Mouse (Mus musculus) thymus, postnatal 10 days (tissue): ENCODE data around the gene Cfap97.
"Not testable (repeated sequence)": the region's sequence is repeated elsewhere in the genome, so short reads cannot be mapped to it uniquely, and the experiment has no call there.

ENCODE experiments used
- DNase-seq, 2 experiments: peaks; one replicate each; pipeline ENCODE4 v3.0.0; 2021; ENCODE audit warnings: low spot score in 2 of 2

Gene Cfap97

GRCm38 (mm10) chr8:46226622-46227021 is 75.1 kb downstream of the Cfap97 start:
- DNase-seq: no peak

- not testable (repeated sequence) for DNase-seq
Measured at GRCm38 (mm10) chr8:46231968-46232367, 80.4 kb downstream of the Cfap97 start.

DNA sequence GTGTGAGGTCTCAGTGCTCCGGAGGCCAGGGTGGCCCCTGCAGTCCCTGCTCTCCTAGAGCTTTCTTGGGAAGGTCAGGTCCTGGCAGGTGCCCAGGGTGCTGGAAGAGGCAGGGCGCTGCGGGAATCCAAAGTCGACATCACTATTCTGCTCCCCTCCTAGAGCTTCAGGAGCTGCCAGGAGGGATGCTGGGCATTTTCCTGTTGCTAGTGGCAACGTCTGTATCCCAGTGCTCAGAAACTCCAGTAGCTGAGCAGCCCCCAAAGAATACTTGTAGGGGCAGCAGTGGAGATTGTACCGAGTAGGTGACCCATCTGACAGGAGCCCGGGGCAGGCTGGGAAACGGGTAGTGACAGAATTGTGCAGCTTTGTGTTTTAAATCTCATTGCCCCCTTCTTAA is 81.2 kb downstream of the Cfap97 start:
- no peak for DNase-seq

DNA sequence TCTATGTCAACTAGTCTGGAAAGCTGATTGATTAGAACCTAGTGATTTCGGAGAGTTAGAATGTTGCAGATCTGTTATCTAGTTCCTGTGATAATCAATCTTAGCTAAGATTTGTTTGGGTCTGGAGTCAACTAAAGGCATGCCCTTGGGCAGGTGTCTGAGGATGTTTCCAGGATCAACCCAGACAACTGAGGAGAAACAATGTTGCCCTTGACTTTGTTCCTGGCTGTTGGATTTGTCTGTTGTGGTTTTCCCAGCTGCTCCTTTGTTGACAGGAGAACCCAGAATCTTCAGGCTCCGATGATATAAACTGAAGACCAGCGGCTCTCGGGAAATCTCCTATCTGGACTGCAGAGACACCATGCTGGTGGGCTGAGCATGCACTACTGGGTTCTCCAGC is 83.2 kb downstream of the Cfap97 start:
- no peak for DNase-seq

- no peak for DNase-seq
Measured at GRCm38 (mm10) chr8:46236441-46237223, 85.1 kb downstream of the Cfap97 start.

DNA sequence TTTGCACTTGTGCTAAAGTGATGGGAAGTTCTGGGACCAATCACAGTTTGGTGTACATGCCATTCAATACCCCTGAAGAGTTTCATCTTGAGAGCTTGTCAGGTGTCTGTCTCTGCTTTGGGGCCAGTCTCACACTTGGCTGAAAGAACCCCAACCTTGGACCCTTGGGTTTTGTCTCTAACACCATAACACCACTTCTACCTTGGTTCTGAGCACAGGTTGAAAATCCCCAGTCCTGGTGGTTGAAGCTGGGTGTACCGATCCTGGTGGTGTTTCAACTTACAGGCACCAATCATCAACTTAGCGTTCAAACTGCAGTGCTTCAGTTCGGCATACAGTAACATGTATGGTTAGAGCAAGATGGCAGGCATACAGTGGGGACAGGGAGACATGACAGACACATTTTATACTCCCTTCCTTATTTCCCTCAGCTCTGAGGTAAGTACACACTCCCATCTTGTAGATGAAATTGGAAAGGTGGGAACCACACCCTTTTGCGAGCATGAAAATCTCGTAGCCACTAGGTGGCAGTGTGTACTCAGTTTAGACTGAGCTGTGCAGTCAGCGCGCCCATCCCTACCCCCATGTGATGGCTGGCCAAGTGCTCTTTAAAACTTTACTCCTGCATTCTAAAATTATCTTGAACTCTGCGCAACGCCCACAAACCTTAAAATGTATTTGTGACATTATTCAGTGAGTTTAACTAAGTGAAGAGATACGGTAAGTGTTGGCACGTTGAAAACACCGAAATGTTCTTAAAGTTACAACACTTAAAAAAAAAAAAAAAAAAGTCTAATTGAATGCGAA is 90.2 kb downstream of the Cfap97 start:
- peak; percentile 21 to 71 for DNase-seq

DNA sequence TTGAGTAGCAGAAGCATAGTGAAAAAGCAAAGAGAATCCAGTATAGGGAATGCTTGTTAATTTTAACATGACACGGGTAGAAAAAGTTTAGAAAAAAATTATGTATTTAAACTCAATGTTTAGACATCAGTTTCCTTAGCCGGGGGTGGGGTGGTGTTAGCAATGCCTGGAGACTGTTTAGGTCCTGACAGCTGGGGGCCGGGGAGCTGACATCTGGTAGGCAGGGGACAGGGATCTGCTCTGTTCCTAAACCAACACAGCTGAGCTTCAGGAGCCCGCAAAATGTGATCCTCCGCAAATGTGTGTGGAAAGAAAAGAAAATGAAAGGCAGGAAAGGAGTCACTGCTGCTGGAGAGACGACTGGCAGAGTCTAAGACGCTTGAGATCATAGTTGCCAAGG is 91.4 kb downstream of the Cfap97 start:
- DNase-seq: no peak
